Mouse (Mus musculus): ENCODE results near the gene Slco2b1. TPM values are rescaled to one million over a fixed set of nuclear protein-coding genes. Genes with fewer than 3 reads are reported as not detected.
A peak's percentile ranks its signal among the peaks of the same experiment; 100 is the strongest.
"Not testable (repeated sequence)": the region's sequence is repeated elsewhere in the genome, so short reads cannot be mapped to it uniquely, and the experiment has no call there.

Gene Slco2b1
- polyA plus RNA-seq, 1 experiment from 2014 or later: 3.9 TPM

DNA sequence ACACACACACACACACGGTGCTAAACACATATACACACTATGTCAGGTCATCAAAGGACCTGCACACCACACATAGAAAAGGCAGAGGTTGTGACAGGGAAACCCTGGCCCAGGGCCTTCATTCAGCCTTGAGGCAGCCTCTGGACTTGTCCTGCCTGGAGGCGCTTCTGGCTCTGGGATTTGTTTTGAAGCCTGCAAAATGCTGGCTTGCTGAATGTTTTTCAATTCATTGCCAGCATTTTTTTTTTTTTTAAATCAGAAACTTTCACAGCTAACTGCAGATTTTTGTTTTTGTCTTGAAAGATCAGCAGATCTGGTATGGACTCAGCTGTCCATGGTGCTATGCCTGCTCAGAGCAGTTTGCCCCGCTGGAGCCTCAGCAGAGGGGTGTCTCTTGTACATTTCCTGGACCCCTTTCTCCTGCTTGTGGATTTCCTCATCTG, 11.4 kb downstream of the Slco2b1 start:
- no peak for ATAC-seq (ENCODE audit: low read depth)
- WGBS: 42% methylated on average over 3 of the region's 3 CpGs

DNA sequence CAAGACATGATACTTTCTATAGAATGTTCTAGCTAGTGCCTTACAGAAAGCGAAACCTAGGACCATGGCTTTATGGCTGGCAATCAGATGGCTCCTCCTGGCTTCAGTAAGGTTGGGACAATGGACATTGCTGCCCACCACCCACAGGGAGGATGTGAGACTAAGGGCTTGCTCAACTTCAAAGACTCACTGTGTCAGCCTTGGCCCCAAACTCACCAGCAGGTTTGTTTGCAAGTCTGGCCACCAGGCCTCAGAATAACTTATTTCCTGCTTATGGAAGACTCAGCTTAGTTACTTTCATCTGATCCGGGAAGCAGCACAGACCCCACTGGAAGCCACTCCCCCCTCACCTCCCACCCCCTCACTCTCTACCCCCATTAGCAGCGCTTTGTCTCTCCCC, 12.0 kb downstream of the Slco2b1 start:
- no peaks in the 10 kb centered on the region for H3K27me3 ChIP-seq (replicated peaks; ENCODE audit: control insufficient read depth, insufficient read depth, low read length)
- H3K9ac ChIP-seq (ENCODE audit: low read depth, low read length): no peak overlapping the region
- peaks cover 13% of the 10 kb centered on the region for H3K4me1 ChIP-seq (ENCODE audit: control insufficient read depth, insufficient read depth, low read length)
- WGBS: 39% methylated on average over 3 of the region's 3 CpGs
- no peak overlapping the region for H3K4me2 ChIP-seq (ENCODE audit: low read depth, low read length)
- DNase-seq (ENCODE audit: low spot score) (peak; percentile 26), ATAC-seq (ENCODE audit: low read depth) (no peak)
- H3K36me3 ChIP-seq (ENCODE audit: control insufficient read depth, insufficient read depth, low read length): no peaks in the 10 kb centered on the region
- no peak overlapping the region for H3K27ac ChIP-seq (replicated peaks; ENCODE audit: low read depth, low read length)
- no peak overlapping the region for H3K4me3 ChIP-seq (ENCODE audit: low read depth, low read length)
- no peaks in the 10 kb centered on the region for H3K9me3 ChIP-seq (ENCODE audit: control insufficient read depth, low read length)

More for the DNA sequence above, 11.4 kb downstream of the Slco2b1 start:
- no peak overlapping the region for H3K4me3 ChIP-seq (ENCODE audit: low read depth, low read length)
- H3K9ac ChIP-seq (ENCODE audit: low read depth, low read length): no peak overlapping the region
- H3K36me3 ChIP-seq (ENCODE audit: control insufficient read depth, insufficient read depth, low read length): no peaks in the 10 kb centered on the region
- DNase-seq (ENCODE audit: low spot score): peak; percentile 53
- H3K27me3 ChIP-seq (replicated peaks; ENCODE audit: control insufficient read depth, insufficient read depth, low read length): no peaks in the 10 kb centered on the region
- H3K4me2 ChIP-seq (ENCODE audit: low read depth, low read length): no peak overlapping the region
- H3K4me1 ChIP-seq (ENCODE audit: control insufficient read depth, insufficient read depth, low read length): peaks cover 13% of the 10 kb centered on the region
- no peak overlapping the region; the same call in 1 of the 2 replicates for H3K27ac ChIP-seq (replicated peaks; ENCODE audit: low read depth, low read length)
- no peaks in the 10 kb centered on the region for H3K9me3 ChIP-seq (ENCODE audit: control insufficient read depth, low read length)

DNA sequence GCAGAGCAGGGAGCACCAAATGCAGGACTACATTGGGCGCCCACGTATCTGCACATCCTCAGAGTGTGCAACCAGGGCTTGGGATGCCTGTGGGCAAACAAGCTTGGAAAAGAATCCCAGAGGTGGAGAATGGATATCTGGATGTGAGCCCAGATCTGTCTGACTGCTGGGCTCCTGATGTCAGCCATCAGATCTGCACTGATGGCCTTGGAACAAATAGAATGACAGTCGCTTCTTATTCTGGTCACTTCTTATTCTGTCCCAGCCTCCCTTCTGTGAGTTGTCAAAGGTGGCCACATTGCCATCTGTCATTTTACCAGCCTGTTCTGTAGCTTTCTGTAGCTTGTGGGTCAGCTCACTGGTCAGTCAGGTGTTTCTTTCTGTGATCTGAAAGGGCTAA, 12.6 kb downstream of the Slco2b1 start:
- WGBS: 83% methylated on average over 3 of the region's 3 CpGs
- Histone ChIP-seq H3K27ac (replicated peaks; ENCODE audit: low read depth, low read length) (no peak overlapping the region), H3K27me3 (replicated peaks; ENCODE audit: control insufficient read depth, insufficient read depth, low read length) (no peaks in the 10 kb centered on the region), H3K4me3 (ENCODE audit: low read depth, low read length) (no peak overlapping the region), H3K36me3 (ENCODE audit: control insufficient read depth, insufficient read depth, low read length) (no peaks in the 10 kb centered on the region), H3K4me1 (ENCODE audit: control insufficient read depth, insufficient read depth, low read length) (peaks cover 13% of the 10 kb centered on the region), H3K9me3 (ENCODE audit: control insufficient read depth, low read length) (no peaks in the 10 kb centered on the region), H3K4me2 (ENCODE audit: low read depth, low read length) (no peak overlapping the region), H3K9ac (ENCODE audit: low read depth, low read length) (no peak overlapping the region)
- no peak for DNase-seq (ENCODE audit: low spot score)
- no peak for ATAC-seq (ENCODE audit: low read depth)

DNA sequence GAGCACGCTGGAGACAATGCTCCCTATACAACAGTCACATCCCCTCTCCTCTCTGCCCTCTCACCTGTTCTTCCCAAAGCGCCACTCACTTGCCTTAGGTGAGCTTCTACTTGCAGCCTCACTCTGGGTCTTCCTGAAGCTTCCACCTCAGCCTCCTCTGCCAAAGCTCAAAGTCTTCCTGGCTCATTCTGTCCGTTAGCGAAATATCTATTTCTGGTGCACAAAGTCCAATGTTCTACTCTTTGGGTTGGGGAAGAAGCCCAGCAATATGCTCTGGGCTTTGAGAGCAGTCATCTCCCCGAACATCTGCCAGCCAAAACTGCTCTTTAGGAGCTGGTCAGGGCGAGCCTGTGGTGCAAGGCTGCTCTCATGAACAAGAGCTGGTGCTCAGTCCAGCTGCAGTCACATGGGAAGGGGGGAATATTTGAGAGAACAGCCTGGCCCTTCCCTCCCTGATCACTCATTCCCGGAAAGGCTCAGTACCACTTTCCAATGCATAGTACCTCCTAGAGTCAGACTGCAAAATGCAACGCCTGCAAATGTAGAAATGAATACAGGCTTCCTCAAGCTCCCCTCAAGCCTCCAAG, 15.6 kb downstream of the Slco2b1 start:
- DNase-seq (ENCODE audit: low spot score) (no peak), ATAC-seq (ENCODE audit: low read depth) (no peak)
- WGBS: 84% methylated on average over 8 of the region's 8 CpGs

DNA sequence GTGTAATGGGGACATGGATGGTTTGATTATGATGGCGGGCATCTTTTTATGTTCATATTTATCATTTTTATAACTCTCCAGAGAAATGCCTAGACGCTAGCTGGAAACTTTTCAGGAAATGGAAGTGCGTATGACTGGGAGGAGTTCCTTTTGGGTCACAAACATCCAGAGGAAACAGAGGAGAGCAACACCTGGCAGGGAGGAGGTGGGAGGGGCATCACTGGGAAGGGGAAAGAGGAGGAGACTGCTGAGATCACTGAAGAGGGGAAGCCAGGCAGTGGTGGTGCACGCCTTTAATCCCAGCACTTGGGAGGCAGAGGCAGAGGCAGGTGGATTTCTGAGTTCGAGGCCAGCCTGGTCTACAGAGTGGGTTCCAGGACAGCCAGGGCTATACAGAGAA, 16.7 kb downstream of the Slco2b1 start:
- 78% methylated on average over 4 of the region's 5 CpGs for WGBS

More for the DNA sequence above, 15.6 kb downstream of the Slco2b1 start:
- no peak overlapping the region for H3K27ac ChIP-seq (replicated peaks; ENCODE audit: low read depth, low read length)
- H3K36me3 ChIP-seq (ENCODE audit: control insufficient read depth, insufficient read depth, low read length): no peaks in the 10 kb centered on the region
- H3K4me1 ChIP-seq (ENCODE audit: control insufficient read depth, insufficient read depth, low read length): peaks cover 13% of the 10 kb centered on the region
- H3K9ac ChIP-seq (ENCODE audit: low read depth, low read length): no peak overlapping the region
- no peaks in the 10 kb centered on the region for H3K27me3 ChIP-seq (replicated peaks; ENCODE audit: control insufficient read depth, insufficient read depth, low read length)
- H3K9me3 ChIP-seq (ENCODE audit: control insufficient read depth, low read length): no peaks in the 10 kb centered on the region
- no peak overlapping the region for H3K4me2 ChIP-seq (ENCODE audit: low read depth, low read length)
- no peak overlapping the region for H3K4me3 ChIP-seq (ENCODE audit: low read depth, low read length)

DNA sequence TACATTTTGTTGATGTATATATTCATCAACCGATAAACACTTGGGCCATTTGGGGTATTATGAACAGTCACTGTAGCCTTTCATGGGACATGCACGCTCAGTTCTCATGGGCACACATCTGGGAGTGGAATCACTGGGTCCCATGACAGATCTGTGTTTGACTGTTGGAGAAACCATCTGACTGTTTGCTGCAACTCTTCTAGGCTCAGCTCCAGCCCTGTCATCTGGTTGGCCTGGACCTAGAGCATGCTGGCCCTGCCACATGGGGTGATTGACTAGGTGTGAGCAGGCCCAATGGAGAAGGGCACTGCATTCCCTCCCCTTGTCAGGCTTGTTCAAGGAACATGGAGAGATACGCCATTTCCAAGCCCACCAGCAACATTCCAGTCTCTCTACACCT, 17.2 kb downstream of the Slco2b1 start:
- Histone ChIP-seq H3K9ac (ENCODE audit: low read depth, low read length) (no peak overlapping the region), H3K27ac (replicated peaks; ENCODE audit: low read depth, low read length) (no peak overlapping the region), H3K4me2 (ENCODE audit: low read depth, low read length) (no peak overlapping the region), H3K4me1 (ENCODE audit: control insufficient read depth, insufficient read depth, low read length) (0 out of 2 replicates have a peak, but pooled peaks cover 4% of the 10 kb centered on the region), H3K36me3 (ENCODE audit: control insufficient read depth, insufficient read depth, low read length) (no peaks in the 10 kb centered on the region), H3K4me3 (ENCODE audit: low read depth, low read length) (no peak overlapping the region), H3K9me3 (ENCODE audit: control insufficient read depth, low read length) (no peaks in the 10 kb centered on the region), H3K27me3 (replicated peaks; ENCODE audit: control insufficient read depth, insufficient read depth, low read length) (no peaks in the 10 kb centered on the region)
- 85% methylated on average over 3 of the region's 3 CpGs for WGBS
- no peak for DNase-seq (ENCODE audit: low spot score)
- no peak for ATAC-seq (ENCODE audit: low read depth)

More for the DNA sequence above, 16.7 kb downstream of the Slco2b1 start:
- H3K9ac ChIP-seq (ENCODE audit: low read depth, low read length); H3K27ac ChIP-seq (replicated peaks; ENCODE audit: low read depth, low read length); ATAC-seq (ENCODE audit: low read depth); H3K4me2 ChIP-seq (ENCODE audit: low read depth, low read length); DNase-seq (ENCODE audit: low spot score); H3K4me3 ChIP-seq (ENCODE audit: low read depth, low read length); H3K36me3 ChIP-seq (ENCODE audit: control insufficient read depth, insufficient read depth, low read length); H3K4me1 ChIP-seq (ENCODE audit: control insufficient read depth, insufficient read depth, low read length); H3K27me3 ChIP-seq (replicated peaks; ENCODE audit: control insufficient read depth, insufficient read depth, low read length); H3K9me3 ChIP-seq (ENCODE audit: control insufficient read depth, low read length): not testable (repeated sequence)

DNA sequence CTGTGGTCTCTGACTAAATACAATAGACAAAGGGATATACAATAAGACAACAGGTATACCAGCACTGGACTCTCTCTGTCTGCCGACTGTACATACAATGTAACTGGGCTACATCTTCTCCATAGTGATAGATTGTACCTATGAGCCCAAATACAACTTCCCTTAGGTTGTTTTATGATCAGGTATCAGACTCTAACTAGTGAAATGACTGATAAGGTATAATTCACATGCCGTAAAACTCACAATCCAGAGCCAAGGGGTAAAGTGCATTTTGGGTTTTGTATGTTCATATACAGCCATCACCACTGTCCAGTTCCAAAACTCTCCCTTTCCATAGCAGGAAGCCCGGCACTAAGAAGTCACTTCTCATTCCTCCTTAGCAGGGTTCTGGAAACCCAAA, 17.8 kb downstream of the Slco2b1 start:
- ATAC-seq (ENCODE audit: low read depth) (no peak), DNase-seq (ENCODE audit: low spot score) (no peak)
- Histone ChIP-seq H3K36me3 (ENCODE audit: control insufficient read depth, insufficient read depth, low read length) (no peaks in the 10 kb centered on the region), H3K4me2 (ENCODE audit: low read depth, low read length) (no peak overlapping the region), H3K4me1 (ENCODE audit: control insufficient read depth, insufficient read depth, low read length) (no peaks in the 10 kb centered on the region), H3K27ac (replicated peaks; ENCODE audit: low read depth, low read length) (no peak overlapping the region), H3K9ac (ENCODE audit: low read depth, low read length) (no peak overlapping the region), H3K27me3 (replicated peaks; ENCODE audit: control insufficient read depth, insufficient read depth, low read length) (no peaks in the 10 kb centered on the region), H3K4me3 (ENCODE audit: low read depth, low read length) (no peak overlapping the region), H3K9me3 (ENCODE audit: control insufficient read depth, low read length) (no peaks in the 10 kb centered on the region)
- WGBS: 94% methylated on average over 3 of the region's 3 CpGs

DNA sequence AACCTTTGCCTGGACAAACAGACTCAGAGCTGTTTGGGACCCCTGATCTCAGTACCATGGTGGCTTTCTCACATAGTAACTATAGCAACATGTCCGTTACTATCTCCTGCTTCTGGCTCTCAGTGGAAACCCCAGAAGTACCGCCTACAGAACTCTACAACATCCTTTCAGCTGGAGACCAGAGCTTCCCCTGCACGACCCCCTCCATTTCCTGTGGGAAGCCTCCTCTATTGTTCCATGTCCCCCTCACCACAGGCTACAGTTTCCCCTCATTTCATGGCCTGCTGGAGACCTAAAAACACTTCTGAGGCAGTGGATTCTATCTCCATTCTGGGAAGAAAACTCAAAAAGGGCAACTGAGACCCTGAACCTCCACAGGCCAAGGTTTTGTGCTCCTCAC, 18.7 kb downstream of the Slco2b1 start:
- no peaks in the 10 kb centered on the region for H3K36me3 ChIP-seq (ENCODE audit: control insufficient read depth, insufficient read depth, low read length)
- no peaks in the 10 kb centered on the region for H3K27me3 ChIP-seq (replicated peaks; ENCODE audit: control insufficient read depth, insufficient read depth, low read length)
- DNase-seq (ENCODE audit: low spot score) (peak; percentile 25), ATAC-seq (ENCODE audit: low read depth) (no peak)
- H3K27ac ChIP-seq (replicated peaks; ENCODE audit: low read depth, low read length): peak overlapping the region; percentile 10; the same call in 1 of the 2 replicates
- H3K4me2 ChIP-seq (ENCODE audit: low read depth, low read length): no peak overlapping the region
- no peak overlapping the region for H3K9ac ChIP-seq (ENCODE audit: low read depth, low read length)
- no peak overlapping the region for H3K4me3 ChIP-seq (ENCODE audit: low read depth, low read length)
- WGBS: 44% methylated on average over 3 of the region's 3 CpGs
- no peaks in the 10 kb centered on the region for H3K4me1 ChIP-seq (ENCODE audit: control insufficient read depth, insufficient read depth, low read length)
- H3K9me3 ChIP-seq (ENCODE audit: control insufficient read depth, low read length): no peaks in the 10 kb centered on the region

DNA sequence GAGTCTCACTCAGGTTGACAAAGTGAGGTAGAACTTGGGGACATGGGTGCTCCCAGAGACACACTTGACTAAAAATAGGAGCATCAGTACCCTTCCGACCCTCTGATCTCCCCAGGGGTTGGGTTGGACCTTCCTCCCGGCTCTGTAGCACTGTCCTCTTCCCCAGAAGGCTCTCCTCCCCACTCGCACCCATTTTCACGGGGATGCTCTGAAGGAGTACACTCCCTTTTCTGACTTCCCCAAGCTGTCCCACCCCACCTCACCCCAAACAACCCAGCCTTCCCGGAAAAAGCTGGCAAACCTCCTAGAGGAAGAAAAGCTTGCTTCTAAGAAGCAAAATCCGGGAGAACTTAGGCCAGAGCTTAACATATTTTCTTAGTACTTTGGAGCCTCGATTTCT, 20.3 kb downstream of the Slco2b1 start:
- Histone ChIP-seq H3K36me3 (ENCODE audit: control insufficient read depth, insufficient read depth, low read length) (no peaks in the 10 kb centered on the region), H3K4me1 (ENCODE audit: control insufficient read depth, insufficient read depth, low read length) (no peaks in the 10 kb centered on the region), H3K9ac (ENCODE audit: low read depth, low read length) (no peak overlapping the region), H3K4me2 (ENCODE audit: low read depth, low read length) (no peak overlapping the region), H3K27ac (replicated peaks; ENCODE audit: low read depth, low read length) (no peak overlapping the region), H3K4me3 (ENCODE audit: low read depth, low read length) (no peak overlapping the region), H3K9me3 (ENCODE audit: control insufficient read depth, low read length) (no peaks in the 10 kb centered on the region), H3K27me3 (replicated peaks; ENCODE audit: control insufficient read depth, insufficient read depth, low read length) (no peaks in the 10 kb centered on the region)
- WGBS: 71% methylated on average over 7 of the region's 7 CpGs
- DNase-seq (ENCODE audit: low spot score) (no peak), ATAC-seq (ENCODE audit: low read depth) (no peak)
